In the genomic region with DNA sequence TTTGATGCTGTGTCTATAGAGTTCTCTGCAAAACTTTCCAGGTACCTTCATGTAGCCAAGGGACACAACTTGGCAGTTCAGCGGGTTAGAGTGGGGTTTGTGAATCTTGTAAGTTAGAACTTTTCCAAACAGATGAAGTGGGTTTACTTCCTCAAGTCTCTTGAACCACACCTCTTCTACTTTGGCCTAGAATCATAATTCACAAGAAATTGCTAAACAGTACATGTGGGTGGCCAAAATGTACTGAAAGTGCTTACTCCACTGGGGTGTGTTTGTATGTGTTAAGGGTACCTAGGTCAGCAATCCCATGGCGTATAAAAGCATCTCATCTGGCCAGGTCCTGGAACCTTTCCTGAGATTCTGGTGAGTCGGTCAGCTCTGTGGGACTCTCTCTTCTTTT, we compare ENCODE assay signal across 17 mouse cellular contexts. TPM values are rescaled to one million over a fixed set of nuclear protein-coding genes. Genes with fewer than 3 reads are reported as not detected.
"Had no signal": no experiment of that assay in that cellular context is flagged by ENCODE, and none has a peak within 500 bp of the region (broad histone marks: within the 10 kb centered on the region; RNA-seq: fewer than 3 reads in every experiment).

TSS of gene Retnla (plus strand) at position 286 of the 400 bp plus-strand sequence.

- H3K27ac ChIP-seq: layer of hippocampus, adult 2 months; limb, embryonic 13.5 days; liver, embryonic 14.5 days; midbrain, embryonic 13.5 days had no signal

- H3K4me1 ChIP-seq: limb, embryonic 13.5 days; midbrain, embryonic 13.5 days had no signal

- H3K36me3 ChIP-seq: limb, embryonic 13.5 days; midbrain, embryonic 13.5 days had no signal

- ATAC-seq: intestine, postnatal 0 days; midbrain, embryonic 13.5 days had no signal

- H3K9ac ChIP-seq: limb, embryonic 13.5 days; liver, embryonic 14.5 days; midbrain, embryonic 13.5 days had no signal

- H3K4me3 ChIP-seq: layer of hippocampus, adult 2 months; limb, embryonic 13.5 days; midbrain, embryonic 13.5 days had no signal

- H3K9me3 ChIP-seq: limb, embryonic 13.5 days; midbrain, embryonic 13.5 days had no signal

- DNase-seq: kidney, postnatal 10 days; kidney, postnatal 4 days; left cerebral cortex, postnatal 4 days; right cerebral cortex, postnatal 14 days; thymus, postnatal 14 days had no signal

- H3K4me2 ChIP-seq: limb, embryonic 13.5 days; midbrain, embryonic 13.5 days had no signal

- H3K27me3 ChIP-seq: limb, embryonic 13.5 days; midbrain, embryonic 13.5 days had no signal

RNA-seq across cellular contexts. Expression of gene Retnla, which starts in this region (rescaled TPM):
- total RNA-seq: layer of hippocampus, adult 2 months; layer of hippocampus, postnatal 10 days; left cerebral cortex, postnatal 4 days; megakaryocyte progenitor cell, adult 5-6 weeks; midbrain, postnatal 0 days had no signal
- polyA plus RNA-seq: intestine, postnatal 0 days; kidney, embryonic 14.5 days; limb, embryonic 13.5 days; liver, adult 2 months; liver, embryonic 14.5 days; midbrain, embryonic 13.5 days; midbrain, postnatal 0 days; neural tube, embryonic 14.5 days; stomach, embryonic 16.5 days had no signal
